Mouse (Mus musculus) large intestine, adult 2 months (tissue): ENCODE data around the gene Pcbp3. TPM values are rescaled to one million over a fixed set of nuclear protein-coding genes. Genes with fewer than 3 reads are reported as not detected.

ENCODE experiments used
- DNase-seq: peaks from one replicate; pipeline ENCODE4 v3.0.0-alpha.2; 2012; ENCODE audit warnings: low read depth, low spot score
- WGBS: fragments of 180-500 bp; shearing (Covaris S2); methylation state at CpG from one replicate; pipeline ENCODE4 v1.1.7; 2018; 5-methylcytosine and 5-hydroxymethylcytosine counted together
- polyA plus RNA-seq: library from polyadenylated mRNA; depleted of rRNA; stranded (reverse); fragments of >200 nt; gene quantifications from 2 replicates; pipeline ENCODE4 v1.2.3, GENCODE M21; 2012; rRNA removed

The Pcbp3 gene
- polyA plus RNA-seq, 1 experiment = 4.3 TPM

DNA sequence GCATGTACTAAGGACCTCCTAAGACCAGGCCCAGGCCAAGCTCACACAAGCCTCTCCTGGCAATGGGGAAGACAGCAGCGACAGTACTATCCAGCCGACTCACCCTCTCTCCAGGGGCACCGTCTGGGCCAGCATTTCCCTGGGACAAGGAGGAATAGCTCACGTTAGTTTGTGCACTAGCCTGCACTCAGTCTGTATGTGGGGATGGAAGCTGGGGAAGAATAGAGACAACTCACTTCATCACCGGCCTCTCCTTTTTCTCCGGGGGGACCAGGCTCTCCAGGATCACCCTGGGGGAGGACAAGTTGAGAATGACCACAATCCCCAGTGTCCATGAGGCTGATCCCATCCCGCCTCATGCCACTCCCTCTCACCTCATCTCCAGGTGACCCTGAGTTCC, 244.7 kb downstream of the Pcbp3 start:
- no peak for DNase-seq
- 89% methylated on average over 7 of the region's 7 CpGs for WGBS

DNA sequence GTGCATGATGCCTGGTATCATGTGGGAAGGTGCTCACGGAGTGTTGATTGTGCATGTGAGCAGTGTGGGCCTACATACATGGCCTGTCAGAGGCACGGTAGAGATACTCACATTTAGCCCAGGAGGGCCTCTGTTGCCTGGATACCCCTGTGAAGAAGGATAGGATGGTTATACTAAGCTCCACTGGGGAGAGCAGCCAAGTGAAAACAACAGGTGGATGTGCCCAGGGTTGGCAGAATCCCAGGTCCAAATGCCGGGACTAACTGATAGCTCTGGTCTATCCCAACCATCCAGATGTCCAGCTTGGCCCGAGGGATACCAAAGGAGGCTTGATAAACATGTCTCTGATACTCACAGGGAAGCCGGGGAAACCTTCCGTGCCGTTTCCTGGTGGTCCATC, 247.4 kb downstream of the Pcbp3 start:
- DNase-seq = no peak
- 75% methylated on average over 7 of the region's 7 CpGs for WGBS

DNA sequence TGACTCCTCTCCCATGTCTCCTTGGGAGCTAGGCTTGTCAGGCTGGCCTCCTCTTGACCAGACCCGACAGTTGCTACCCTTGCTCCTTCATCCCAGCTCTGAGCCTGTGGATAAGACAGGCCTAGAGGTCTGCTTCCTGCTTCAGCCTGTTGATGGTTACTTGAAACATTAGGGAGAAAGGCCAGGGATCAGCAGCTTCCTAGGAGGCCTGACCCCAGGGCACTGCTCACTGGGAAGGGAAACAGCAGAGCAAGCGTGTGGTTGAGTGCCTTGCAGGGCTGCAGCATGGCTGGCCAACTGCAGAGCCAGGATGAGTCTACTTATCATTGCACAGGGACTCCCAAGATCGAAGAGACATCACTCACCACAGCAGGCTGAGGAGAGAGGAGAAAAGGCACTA, 249.2 kb downstream of the Pcbp3 start:
- 84% methylated on average over 3 of the region's 3 CpGs for WGBS
- no peak for DNase-seq

Other genes with a start within 250 kb of the Pcbp3 start
- 71.5 and 98.6 TPM in 2 replicates for gene Col6a1, start 235.7 kb downstream of the Pcbp3 start, polyA plus RNA-seq
- gene Slc19a1, start 70.4 kb upstream of the Pcbp3 start, polyA plus RNA-seq = 35.1 and 39.2 TPM in 2 replicates
- gene Col18a1, start 204.7 kb upstream of the Pcbp3 start, polyA plus RNA-seq = 18.9 and 26.6 TPM in 2 replicates